Mouse (Mus musculus): Measurements from ENCODE around the gene Kiz. TPM values are rescaled to one million over a fixed set of nuclear protein-coding genes. Genes with fewer than 3 reads are reported as not detected.

The Kiz gene
- 18.3 TPM for polyA plus RNA-seq (2017; shearing (Covaris generic))

GRCm38 (mm10) chr2:146855599-146856039 lies at the start of gene Kiz:
Gene Kiz, plus strand, starts transcription at chr2:146855864.

GRCm38 (mm10) chr2:147012623-147013184 lies 157.0 kb downstream of the Kiz start, which contains the start of gene Xrn2:
Gene Xrn2, plus strand, starts transcription at chr2:147012996.

Other genes with a start within 250 kb of the Kiz start
- gene Xrn2, start 157.1 kb downstream of the Kiz start, polyA plus RNA-seq (2017; shearing (Covaris generic)): 162 TPM
- gene Nkx2-4, start 229.6 kb downstream of the Kiz start, polyA plus RNA-seq (2017; shearing (Covaris generic)): not detected